Mouse (Mus musculus) limb, embryonic 15.5 days (tissue): ENCODE data around the gene Sfswap. TPM values are rescaled to one million over a fixed set of nuclear protein-coding genes. Genes with fewer than 3 reads are reported as not detected.
"Not testable (repeated sequence)": the region's sequence is repeated elsewhere in the genome, so short reads cannot be mapped to it uniquely, and the experiment has no call there.

Experiments used
- ATAC-seq: fragments of 200-750 bp; cut with Nextera tagmentation; 2 replicates; pipeline ENCODE4 v1.8.0; 2017; ENCODE audit warnings: low read depth, moderate TSS enrichment; ENCODE audit not compliant: insufficient number of reproducible peaks, low FRiP score, low TSS enrichment
- H3K27ac ChIP-seq: fragments of 300-500 bp; sonication (generic); 2 replicates; pipeline ENCODE4 v1.5.1; 2015; ENCODE audit warnings: moderate library complexity, mild to moderate bottlenecking, inconsistent platforms
- H3K27me3 ChIP-seq: fragments of 300-500 bp; sonication (generic); 2 replicates; pipeline ENCODE4 v1.6.1; 2015; ENCODE audit warnings: inconsistent platforms
- H3K36me3 ChIP-seq: fragments of 300-500 bp; sonication (generic); 2 replicates; pipeline ENCODE4 v1.6.1; 2015; ENCODE audit warnings: inconsistent platforms
- H3K4me1 ChIP-seq: fragments of 300-500 bp; sonication (generic); 2 replicates; pipeline ENCODE4 v1.6.1; 2015; ENCODE audit warnings: inconsistent platforms
- H3K4me2 ChIP-seq: fragments of 300-500 bp; sonication (generic); 2 replicates; pipeline ENCODE4 v1.6.1; 2015; ENCODE audit warnings: mild to moderate bottlenecking, inconsistent platforms
- H3K4me3 ChIP-seq: fragments of 300-500 bp; sonication (generic); 2 replicates; pipeline ENCODE4 v1.5.1; 2015; ENCODE audit warnings: mild to moderate bottlenecking, inconsistent platforms
- H3K9ac ChIP-seq: fragments of 300-500 bp; sonication (generic); 2 replicates; pipeline ENCODE4 v1.6.1; 2015; ENCODE audit warnings: inconsistent platforms
- H3K9me3 ChIP-seq: fragments of 300-500 bp; sonication (generic); 2 replicates; pipeline ENCODE4 v1.6.1; 2016; ENCODE audit warnings: inconsistent platforms
- WGBS: fragments of 180-500 bp; shearing (Covaris S2); methylation state at CpG from one replicate; pipeline ENCODE4 v1.1.7; 2015; 5-methylcytosine and 5-hydroxymethylcytosine counted together
- polyA plus RNA-seq: library from polyadenylated mRNA; unstranded; fragments of >200 nt; fragmentation: Nextera tagmentation; extraction: Ambion mirVana; gene quantifications from 2 replicates; pipeline ENCODE4 v1.2.1, GENCODE M21; 2015

Gene Sfswap
- polyA plus RNA-seq, 1 experiment from 2014 or later: 41.0 TPM

GRCm38 (mm10) chr5:129594116-129595114, 93.4 kb downstream of the Sfswap start:
- peaks cover 8% of the 10 kb centered on the region for H3K4me1 ChIP-seq
- ATAC-seq: no peak
- H3K27me3 ChIP-seq: peaks cover 7% of the 10 kb centered on the region; the same call in 1 of the 2 replicates
- H3K4me2 ChIP-seq: no peak overlapping the region
- WGBS: 26% methylated on average over 19 of the region's 19 CpGs
- H3K27ac ChIP-seq: no peak overlapping the region
- H3K36me3 ChIP-seq: no peaks in the 10 kb centered on the region
- H3K9ac ChIP-seq: no peak overlapping the region
- H3K9me3 ChIP-seq: no peaks in the 10 kb centered on the region
- no peak overlapping the region for H3K4me3 ChIP-seq

GRCm38 (mm10) chr5:129602071-129602487, 101.1 kb downstream of the Sfswap start:
- no peak overlapping the region for H3K9ac ChIP-seq
- H3K36me3 ChIP-seq: no peaks in the 10 kb centered on the region
- ATAC-seq: no peak
- H3K9me3 ChIP-seq: no peaks in the 10 kb centered on the region
- H3K4me2 ChIP-seq: no peak overlapping the region
- no peak overlapping the region for H3K4me3 ChIP-seq
- H3K27me3 ChIP-seq: no peaks in the 10 kb centered on the region
- WGBS: 47% methylated on average over 16 of the region's 16 CpGs
- H3K27ac ChIP-seq: no peak overlapping the region
- H3K4me1 ChIP-seq: no peaks in the 10 kb centered on the region

GRCm38 (mm10) chr5:129607476-129607875, 106.5 kb downstream of the Sfswap start:
- Histone ChIP-seq H3K4me1 (no peaks in the 10 kb centered on the region), H3K27ac (no peak overlapping the region), H3K36me3 (no peaks in the 10 kb centered on the region), H3K9me3 (no peaks in the 10 kb centered on the region), H3K4me3 (no peak overlapping the region), H3K9ac (no peak overlapping the region), H3K4me2 (no peak overlapping the region), H3K27me3 (no peaks in the 10 kb centered on the region)
- no peak for ATAC-seq
- 80% methylated on average over 8 of the region's 8 CpGs for WGBS

GRCm38 (mm10) chr5:129611060-129611459, 110.0 kb downstream of the Sfswap start:
- no peaks in the 10 kb centered on the region for H3K4me1 ChIP-seq
- H3K4me2 ChIP-seq: no peak overlapping the region
- 8% methylated on average over 1 of the region's 1 CpGs for WGBS
- no peaks in the 10 kb centered on the region for H3K9me3 ChIP-seq
- H3K27me3 ChIP-seq: no peaks in the 10 kb centered on the region
- no peak overlapping the region for H3K9ac ChIP-seq
- no peak for ATAC-seq
- H3K4me3 ChIP-seq: no peak overlapping the region
- H3K27ac ChIP-seq: no peak overlapping the region
- H3K36me3 ChIP-seq: no peaks in the 10 kb centered on the region

GRCm38 (mm10) chr5:129620600-129620999, 119.6 kb downstream of the Sfswap start:
- 64% methylated on average over 9 of the region's 9 CpGs for WGBS
- H3K4me1 ChIP-seq, ATAC-seq: not testable (repeated sequence)

More at GRCm38 (mm10) chr5:129620600-129620999, 119.6 kb downstream of the Sfswap start:
- not testable (repeated sequence) for H3K9ac ChIP-seq, H3K4me3 ChIP-seq, H3K4me2 ChIP-seq, H3K36me3 ChIP-seq, H3K27ac ChIP-seq, H3K27me3 ChIP-seq, H3K9me3 ChIP-seq

Other genes with a start within 250 kb of the Sfswap start
- gene Mmp17, start 82.9 kb downstream of the Sfswap start, polyA plus RNA-seq: 1.4 and 1.5 TPM in 2 replicates
- 4.5 and 5.0 TPM in 2 replicates for gene Zfp11, start 168.9 kb downstream of the Sfswap start, polyA plus RNA-seq
- gene Sept14, start 207.3 kb downstream of the Sfswap start, polyA plus RNA-seq: not detected in 2 replicates
- 179 and 184 TPM in 2 replicates for gene Mrps17, start 214.3 kb downstream of the Sfswap start, polyA plus RNA-seq
- gene Nipsnap2, start 223.8 kb downstream of the Sfswap start, polyA plus RNA-seq: 109 and 131 TPM in 2 replicates